Mouse (Mus musculus): Measurements from ENCODE around the gene Plcd4.
"Not testable (repeated sequence)": the region's sequence is repeated elsewhere in the genome, so short reads cannot be mapped to it uniquely, and the experiment has no call there.

Plcd4 gene

GRCm38 (mm10) chr1:74542451-74542961 lies at the start of gene Plcd4:
Gene Plcd4, plus strand, starts transcription at chr1:74542888.
- DNase-seq (ENCODE audit: low spot score) = peak; percentile 43

DNA sequence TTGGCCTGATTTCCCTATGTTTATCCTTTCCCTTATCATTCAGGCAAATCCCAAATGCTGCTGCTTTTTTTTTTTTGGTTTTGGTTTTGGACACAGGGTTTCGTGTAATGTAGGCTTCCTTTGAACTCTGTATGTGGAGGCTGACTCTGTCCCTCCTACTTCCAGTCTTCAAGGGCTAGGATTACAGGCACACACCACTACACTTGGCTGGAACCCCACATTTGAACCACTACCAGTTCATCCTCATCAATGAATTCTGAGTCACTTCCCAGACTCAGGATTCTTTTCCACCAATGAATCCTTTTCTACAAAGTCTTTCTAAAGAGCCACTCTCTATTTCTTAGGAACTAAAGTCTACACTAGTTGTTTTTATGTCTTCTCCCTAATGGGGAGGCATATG lies 41.6 kb upstream of the Plcd4 start:
- no peak for DNase-seq (ENCODE audit: low spot score)

DNA sequence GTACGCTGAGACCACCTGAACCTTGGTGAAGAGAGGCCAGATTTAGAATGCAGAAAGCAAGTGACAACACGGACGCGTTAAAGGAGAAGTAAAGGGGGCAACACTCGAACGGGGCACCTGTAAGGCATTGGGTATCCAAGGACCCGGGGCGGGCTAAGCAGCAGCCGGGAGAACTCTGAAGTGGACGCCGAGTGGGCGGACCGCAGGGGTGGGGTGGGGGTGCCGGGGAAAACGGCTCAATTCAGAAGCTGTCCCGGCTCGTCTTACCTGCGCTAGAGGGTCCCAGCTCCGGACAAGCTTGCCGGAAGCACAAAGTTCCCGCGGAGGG lies 37.3 kb upstream of the Plcd4 start:
- DNase-seq (ENCODE audit: low spot score) = no peak

- DNase-seq (ENCODE audit: low spot score) = peak; percentile 100
Observed at GRCm38 (mm10) chr1:74505721-74506464, 36.8 kb upstream of the Plcd4 start, which contains the start of gene Cnot9. Gene Cnot9, plus strand, starts transcription at chr1:74506058.

DNA sequence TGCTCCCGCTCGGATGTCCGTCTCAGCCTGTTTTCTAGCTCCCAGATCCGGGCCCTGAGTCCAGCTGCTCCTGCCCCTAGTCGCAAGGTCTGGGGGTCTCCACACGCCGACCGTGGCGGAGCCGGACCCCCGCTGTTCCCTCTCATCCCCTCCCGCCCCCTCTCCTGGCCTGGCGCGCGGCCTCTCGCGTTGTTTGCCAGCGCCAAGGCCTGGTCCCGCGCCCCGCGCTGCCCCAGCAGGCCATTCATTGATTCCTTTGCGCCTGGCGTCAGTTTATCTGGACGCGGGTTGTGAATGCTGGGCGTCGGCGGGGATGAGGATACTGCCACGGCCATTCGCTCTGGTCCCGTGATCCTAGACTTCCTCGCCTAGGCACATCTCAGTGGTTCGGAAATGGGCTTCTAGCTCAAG lies 36.2 kb upstream of the Plcd4 start:
- DNase-seq (ENCODE audit: low spot score) = peak; percentile 53

- no peak for DNase-seq (ENCODE audit: low spot score)
Observed at GRCm38 (mm10) chr1:74507780-74508179, 34.9 kb upstream of the Plcd4 start.

DNA sequence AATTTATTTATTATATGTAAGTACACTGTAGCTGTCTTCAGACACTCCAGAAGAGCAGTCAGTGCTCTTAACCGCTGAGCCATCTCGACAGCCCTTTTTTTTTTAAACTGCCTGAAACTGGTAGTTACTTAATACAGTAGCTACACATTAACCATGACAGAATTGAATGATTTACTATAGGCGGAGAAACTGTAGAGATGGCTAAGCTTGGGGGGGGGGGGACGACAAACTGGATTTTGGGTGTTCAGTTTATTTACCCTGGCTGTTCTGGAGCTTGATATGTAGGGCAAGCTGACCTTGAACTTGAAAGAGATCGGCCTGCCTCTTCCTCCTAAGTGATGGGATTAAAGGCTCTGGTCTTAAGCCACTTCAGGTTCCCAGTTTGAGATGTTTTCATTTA lies 31.4 kb upstream of the Plcd4 start:
- no peak for DNase-seq (ENCODE audit: low spot score)

DNA sequence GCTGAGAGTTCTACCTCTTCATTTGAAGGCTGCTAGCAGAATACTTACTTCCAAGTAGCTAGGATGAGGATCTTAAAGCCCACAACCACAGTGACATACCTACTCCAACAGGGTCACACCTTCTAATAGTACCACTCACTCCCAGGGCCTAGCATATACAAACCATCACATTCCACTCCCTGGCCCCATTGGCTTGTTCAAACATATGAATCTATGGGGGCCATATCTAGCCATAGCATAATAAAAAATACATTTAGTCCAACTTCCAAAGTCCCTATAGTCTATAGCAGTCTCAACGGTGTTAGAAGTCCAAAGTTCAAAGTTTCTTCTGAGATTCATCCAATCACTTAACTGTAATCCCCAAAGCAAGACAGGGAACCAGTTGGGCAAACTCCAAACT lies 29.7 kb upstream of the Plcd4 start:
- DNase-seq (ENCODE audit: low spot score) = not testable (repeated sequence)

- DNase-seq (ENCODE audit: low spot score) = no peak
Observed at GRCm38 (mm10) chr1:74519875-74520274, 22.8 kb upstream of the Plcd4 start.

DNA sequence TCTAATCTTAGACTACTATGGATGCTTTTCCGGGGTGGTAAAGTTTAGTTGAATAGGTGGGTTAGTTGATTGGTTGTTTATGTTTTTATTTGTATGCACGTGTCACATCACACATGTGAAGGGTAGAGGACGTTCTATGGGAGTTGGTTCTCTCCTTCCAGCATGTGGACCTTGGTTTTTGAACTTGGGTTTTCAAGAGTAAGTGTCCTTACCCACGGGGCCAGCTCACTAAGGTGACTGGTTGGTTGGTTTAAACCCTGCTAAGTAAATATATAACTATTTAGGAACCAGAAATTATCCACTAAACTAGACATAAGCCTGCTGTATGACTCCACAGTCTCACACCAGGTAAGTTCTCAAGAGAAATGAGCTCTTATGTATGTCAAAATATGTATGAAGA lies 17.9 kb upstream of the Plcd4 start:
- DNase-seq (ENCODE audit: low spot score) = no peak

DNA sequence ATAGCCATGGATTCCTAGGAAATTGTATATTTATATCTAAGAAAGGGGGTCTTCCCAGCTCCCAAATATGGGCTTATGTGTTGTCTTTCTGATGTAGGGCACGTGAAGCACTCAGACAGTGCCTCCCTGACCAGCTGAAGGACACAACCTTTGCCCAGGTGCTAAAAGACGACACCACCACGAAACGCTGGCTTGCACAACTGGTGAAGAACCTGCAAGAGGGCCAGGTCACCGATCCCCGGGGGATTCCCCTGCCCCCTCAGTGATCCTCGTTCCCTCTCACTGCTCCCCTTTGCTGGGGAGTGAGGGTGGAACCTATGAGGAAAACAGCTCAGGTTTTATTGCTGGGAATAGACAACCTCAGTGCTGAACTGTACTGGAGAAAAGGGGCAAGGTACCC lies 14.1 kb upstream of the Plcd4 start:
- no peak for DNase-seq (ENCODE audit: low spot score)

GRCm38 (mm10) chr1:74538650-74539049 lies 4.0 kb upstream of the Plcd4 start:
- peak; percentile 17 for DNase-seq (ENCODE audit: low spot score)

- no peak for DNase-seq (ENCODE audit: low spot score)
Observed at GRCm38 (mm10) chr1:74544184-74544583, 1.5 kb downstream of the Plcd4 start, which contains the start of gene Usp37. Gene Usp37, minus strand, starts transcription at chr1:74544284.

DNA sequence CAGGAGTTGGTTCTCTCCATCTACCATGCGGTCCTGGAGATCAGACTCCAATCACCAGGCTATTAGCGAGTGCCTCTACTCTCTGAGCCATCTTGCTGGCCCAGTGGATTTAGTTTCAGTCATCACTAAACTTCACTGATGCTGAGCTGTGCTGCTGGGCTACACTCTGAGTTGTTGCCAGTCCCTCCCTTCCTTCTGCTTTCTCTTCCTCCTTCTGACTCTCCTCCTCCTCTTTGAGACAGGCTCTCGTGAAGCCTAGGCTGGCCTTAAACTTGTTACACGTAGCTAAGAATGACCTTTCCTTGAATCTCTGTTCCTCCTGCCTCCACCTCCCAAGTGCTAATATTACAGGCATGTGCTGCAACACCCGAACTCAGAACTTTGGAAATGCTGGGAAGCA lies 16.4 kb downstream of the Plcd4 start:
- no peak for DNase-seq (ENCODE audit: low spot score)

- DNase-seq (ENCODE audit: low spot score) = no peak
Observed at GRCm38 (mm10) chr1:74565834-74566233, 23.1 kb downstream of the Plcd4 start.

DNA sequence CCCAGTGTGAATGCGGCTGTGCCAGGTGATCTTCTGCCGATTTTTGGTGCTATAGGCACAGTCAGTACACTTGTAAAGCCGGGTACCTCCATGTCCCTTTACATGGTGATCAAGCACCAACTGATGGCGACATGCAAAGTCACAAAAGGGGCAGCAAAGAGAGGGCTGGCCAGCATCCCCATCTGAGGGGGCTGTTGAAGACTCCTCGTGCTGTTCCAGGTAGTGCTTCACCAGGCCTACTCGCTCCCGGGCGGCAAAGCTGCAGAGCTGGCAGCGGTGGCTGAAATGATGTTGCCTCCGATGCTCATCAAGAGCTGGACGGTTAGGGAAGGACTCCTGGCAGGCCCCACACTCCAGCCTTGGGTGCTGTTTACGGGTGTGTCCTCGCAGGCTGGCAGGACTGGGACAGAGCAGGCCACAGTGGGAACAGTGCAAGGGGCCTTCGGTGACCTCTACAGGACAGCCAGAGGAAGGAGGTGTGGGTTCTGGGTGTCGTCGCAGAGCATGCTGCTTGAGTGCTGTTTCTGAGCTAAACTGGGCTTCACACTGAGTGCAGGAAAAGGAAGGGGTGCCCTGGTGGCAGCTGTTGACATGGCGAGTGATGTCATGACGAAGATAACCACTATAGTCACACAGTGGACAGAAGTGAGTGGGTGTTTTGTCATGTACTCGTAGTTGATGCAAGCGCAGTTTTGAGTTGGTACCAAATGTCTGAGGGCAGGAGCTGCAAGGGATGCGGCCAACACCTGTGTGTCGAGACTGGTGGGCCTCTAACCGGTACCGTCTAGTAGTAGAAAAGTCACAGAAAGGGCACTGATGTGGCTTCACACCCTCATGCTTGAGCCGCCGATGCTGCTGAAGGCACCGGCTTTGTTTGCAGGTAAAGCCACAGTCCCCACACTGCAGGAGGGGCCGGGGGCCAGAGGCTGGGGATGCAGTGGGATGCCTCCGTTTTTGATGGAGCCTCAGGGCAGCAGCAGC lies 27.3 kb downstream of the Plcd4 start:
- DNase-seq (ENCODE audit: low spot score) = no peak

DNA sequence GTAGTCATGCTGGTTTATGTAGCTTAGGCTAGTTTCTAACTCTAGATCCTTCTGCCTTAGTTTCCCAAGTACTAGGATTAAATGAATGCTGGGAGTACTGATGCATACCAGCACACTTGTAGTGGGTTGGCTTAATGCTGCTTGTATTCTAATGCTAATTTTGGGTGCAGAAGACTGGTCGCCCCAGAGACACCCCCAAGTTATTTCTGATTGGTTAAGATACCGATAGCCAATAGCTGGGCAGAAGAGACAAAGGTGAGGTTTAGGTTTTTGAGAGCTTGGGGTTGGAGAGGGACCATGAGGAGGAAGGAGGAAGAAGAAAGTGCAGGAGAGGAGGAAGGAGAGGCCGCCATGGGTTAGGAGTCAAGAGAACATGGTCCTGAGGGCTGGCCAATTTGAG lies 39.9 kb downstream of the Plcd4 start:
- DNase-seq (ENCODE audit: low spot score) = no peak

DNA sequence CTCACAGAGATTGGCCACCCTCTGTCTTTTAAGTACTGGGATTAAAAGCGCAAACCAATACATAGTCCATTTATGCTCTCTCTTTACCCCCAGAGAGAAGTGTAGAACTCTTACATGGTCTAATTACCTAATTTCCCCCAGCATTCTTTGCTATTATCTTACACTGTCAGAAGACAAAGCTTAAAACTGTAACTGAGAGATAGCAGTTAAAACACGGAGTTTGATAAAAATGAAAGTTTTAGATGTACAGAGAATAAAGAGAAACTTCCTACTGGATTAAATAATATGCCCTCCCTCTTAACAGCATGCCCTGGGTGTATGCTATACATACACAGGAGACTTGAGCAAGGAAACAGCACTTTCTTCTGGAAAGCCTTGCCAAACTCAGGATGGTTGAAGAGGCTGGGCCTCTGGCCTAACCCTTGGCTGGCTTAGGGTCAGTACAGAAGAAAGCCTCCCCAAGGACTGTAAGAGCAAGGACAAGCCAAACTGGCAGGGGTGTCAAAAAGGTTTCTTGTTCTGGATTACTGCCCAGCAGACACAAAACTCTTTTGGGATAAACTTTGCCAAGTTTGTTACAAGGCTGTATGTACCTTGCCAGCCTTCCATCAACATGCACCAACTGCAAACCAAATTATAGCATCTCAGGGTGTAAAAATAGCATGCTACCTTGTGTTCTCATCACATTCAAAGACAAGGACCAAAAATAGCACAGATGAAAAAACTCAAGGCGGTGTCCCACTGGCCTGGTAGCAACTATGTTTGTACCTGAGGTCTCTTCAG lies 42.1 kb downstream of the Plcd4 start:
- peak; percentile 57 for DNase-seq (ENCODE audit: low spot score)

DNA sequence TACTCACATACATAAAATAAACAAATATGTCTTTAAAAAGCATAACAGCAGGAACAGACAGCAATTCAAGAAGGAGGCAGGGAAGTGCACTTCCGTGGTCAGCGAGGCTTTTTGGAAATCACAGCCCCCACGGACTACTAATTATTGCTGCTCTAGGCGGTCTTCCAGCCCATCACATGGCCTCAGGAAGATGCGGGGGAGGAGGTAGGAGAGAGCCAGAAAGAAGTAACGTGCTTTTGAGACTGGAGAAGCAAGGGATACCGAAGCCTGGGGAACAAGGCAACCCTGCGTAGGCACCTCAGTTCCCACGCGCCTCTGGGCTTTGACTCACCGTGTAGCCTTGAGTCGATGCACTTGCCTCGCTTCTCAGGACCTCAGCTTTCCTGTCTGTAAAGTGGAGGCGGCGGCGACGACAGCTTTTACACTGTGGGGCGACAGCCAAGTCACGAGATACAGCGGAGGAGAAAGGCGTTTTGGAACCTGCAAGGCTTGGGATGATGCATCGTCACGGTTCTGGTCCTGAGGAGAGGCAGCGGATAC lies 44.6 kb downstream of the Plcd4 start:
- no peak for DNase-seq (ENCODE audit: low spot score)

- peak; percentile 99 for DNase-seq (ENCODE audit: low spot score)
Observed at GRCm38 (mm10) chr1:74587773-74588445, 45.2 kb downstream of the Plcd4 start, which contains the start of the genes Zfp142 and Bcs1l. Gene Zfp142, minus strand, starts transcription at chr1:74588246. Gene Bcs1l, plus strand, starts transcription at chr1:74588289.

GRCm38 (mm10) chr1:74594434-74594833 lies 51.7 kb downstream of the Plcd4 start:
- no peak for DNase-seq (ENCODE audit: low spot score)
